Mouse (Mus musculus) heart, adult 2 months (tissue): ENCODE measurements at regions not wholly inside any gene's neighbourhood (a gene's known extent, or its start where the extent isn't known, plus 50 kb on each side); places are given as distances from the start of the nearest gene placed in this dataset.

Experiments
- CTCF ChIP-seq: fragments of 200-600 bp; IDR thresholded peaks from 2 replicates; pipeline ENCODE4 v1.8.1; 2022; ENCODE audit warnings: antibody characterized with exemption, mild to moderate bottlenecking, moderate library complexity
- EP300 ChIP-seq: fragments of 200-500 bp; IDR thresholded peaks from 2 replicates; pipeline ENCODE4 v1.6.1; 2011; ENCODE audit warnings: low read depth, low read length, control low read depth; ENCODE audit not compliant: insufficient read depth

DNA sequence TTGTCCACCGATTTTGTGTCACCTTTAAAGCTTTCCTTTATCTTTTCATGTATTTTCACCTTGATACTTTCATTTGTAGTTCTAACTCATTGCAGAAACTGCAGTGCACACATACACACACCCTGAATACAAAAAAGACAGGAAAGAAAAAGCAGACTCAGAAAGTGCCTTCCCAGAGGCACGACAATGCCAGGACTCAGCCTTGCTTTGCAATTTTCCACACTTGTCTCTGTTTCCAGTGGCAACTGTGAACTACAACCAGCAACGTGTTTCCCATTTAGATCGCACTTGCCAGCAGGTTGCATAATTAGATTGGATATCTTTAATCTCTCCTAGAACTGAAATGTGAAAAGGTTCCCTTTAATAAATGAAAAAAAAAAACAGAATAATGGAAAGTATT, 66.4 kb upstream of the Arhgef26 start:
- no peak for TF ChIP-seq CTCF
- TF ChIP-seq EP300, result no peak
